Mouse (Mus musculus) gastrocnemius, postnatal 10 days (tissue): ENCODE measurements at regions not wholly inside any gene's neighbourhood (a gene's known extent, or its start where the extent isn't known, plus 50 kb on each side); places are given as distances from the start of the nearest gene placed in this dataset.

ENCODE experiments used
- DNase-seq: peaks from one replicate; pipeline ENCODE4 v3.0.0; 2021; ENCODE audit warnings: mixed read lengths

DNA sequence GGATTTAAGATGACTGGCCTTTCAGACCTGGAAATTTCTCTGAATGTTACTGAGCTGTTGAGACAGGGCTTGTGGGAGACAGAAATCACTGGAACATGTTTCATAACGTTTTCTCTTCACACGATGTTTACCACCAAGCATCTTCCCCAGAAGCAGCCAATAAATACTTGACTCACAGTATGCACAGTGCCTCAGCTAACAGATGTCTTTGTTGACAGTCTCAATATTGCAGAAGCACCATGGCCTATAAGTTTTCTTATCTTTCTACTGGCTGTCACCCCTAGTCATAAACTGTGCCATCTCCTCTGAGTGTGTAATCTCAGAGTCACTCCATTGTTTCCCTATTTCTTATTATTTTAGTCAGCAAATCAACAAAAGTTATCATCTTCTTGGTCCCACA, 187.9 kb upstream of the Gm38303 start:
- DNase-seq = no peak

DNA sequence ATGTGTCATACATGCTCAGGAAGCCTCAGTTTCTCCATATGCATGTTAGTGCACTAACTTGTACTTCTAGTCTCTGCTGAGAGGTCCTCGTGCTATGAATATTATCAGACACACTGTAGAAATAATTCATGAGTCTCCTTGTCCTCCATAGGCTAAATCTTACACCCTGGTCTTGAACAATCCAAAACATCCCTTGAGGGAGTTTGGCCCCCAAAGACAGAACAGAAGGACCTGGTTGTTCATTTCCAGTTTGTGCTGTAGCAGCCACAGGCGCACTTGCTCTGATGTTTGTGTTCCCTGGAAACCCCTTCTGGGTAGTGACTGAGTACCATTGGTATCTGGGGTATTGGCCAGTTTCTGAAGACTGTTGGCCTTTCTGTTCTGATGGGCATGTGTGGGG, 176.7 kb upstream of the Gm38303 start:
- no peak for DNase-seq

DNA sequence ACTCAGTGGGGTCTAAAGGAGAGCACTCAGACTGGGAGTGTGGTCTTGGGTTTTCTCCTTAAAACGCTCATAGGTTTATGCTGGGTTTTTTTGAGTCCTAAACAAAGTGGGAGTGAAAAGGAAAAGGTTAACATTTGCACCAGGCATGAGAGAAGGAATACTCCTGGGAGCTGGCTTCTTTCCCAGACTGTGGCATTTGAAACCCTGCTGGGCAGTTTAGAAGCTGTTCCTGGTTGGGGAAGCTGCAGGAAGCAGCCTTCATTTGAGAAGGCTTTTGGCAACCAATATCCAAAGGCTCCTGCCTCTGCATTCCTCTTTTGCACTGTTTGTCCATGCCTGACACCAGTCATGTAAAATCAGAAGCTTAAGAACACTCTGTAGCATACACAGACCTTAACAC, 175.9 kb upstream of the Gm38303 start:
- DNase-seq = peak; percentile 7
